Mouse (Mus musculus) B cell, adult 2 months (primary cell): ENCODE results near the gene Hspa12b.

Experiments
- DNase-seq, 2 experiments: peaks; one replicate each; pipeline ENCODE4 v3.0.0; 2022

The Hspa12b gene

GRCm38 (mm10) chr2:131152166-131152730 is 25.2 kb downstream of the Hspa12b start:
- no peak for DNase-seq

DNA sequence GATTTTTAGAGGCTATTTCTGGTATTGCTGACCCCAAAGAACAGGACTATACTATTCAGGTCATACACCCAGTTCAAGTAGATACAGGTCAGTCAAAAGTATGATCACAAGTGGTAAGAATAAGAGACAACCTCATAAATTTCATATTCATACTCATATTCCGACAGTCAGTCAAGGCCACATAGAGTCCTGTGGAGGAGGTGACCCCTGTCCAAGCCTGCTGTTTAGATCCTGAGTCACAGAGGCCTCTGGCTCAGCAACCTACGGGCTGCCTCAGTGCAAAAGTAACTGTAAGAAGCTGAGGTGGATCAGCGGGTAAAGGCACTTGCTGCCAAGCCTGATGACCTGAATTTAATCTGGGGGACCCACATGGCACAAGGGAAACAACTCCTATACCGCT is 27.0 kb downstream of the Hspa12b start:
- DNase-seq: no peak

DNA sequence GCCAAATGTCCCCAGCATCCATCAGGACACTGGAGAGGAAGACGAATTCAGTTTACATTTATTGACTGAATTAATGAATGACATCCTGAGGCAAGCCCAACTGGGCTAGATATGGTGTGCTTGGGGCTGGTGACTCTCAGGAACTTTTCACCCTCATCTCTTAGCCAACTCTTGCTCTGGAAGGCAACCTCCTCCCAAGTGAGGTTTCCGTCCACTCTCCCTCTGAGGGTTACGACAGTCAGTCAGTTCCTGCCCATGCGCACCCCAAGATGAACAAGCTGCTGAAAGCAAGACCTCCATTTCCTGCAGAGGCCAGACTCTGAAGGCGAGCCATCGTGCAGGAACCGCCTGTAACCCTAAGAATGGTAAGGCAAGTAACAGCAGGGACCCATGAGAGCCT is 29.9 kb downstream of the Hspa12b start:
- no peak for DNase-seq

DNA sequence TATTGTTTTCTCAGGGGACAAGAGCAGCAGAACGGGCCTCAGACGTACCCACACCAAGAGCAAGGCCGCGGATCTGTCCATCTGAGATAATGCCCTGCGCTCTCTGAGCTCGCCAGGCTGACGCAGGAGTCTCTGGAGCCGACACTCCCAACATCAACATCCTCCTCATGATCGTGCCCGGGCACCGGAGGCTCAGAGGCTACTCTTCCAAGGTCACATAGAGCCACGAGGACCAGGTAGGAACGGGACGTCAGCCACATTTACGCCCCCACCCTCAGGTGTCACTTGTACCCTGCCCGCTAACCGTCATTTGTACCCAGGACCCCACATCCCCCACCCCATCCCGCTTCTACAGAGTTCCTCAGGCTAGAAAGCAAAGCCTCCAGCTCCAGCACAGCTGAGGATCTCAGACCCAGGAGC is 32.4 kb downstream of the Hspa12b start:
- no peak for DNase-seq

- DNase-seq: peak; percentile 94 to 96
Observed at GRCm38 (mm10) chr2:131159938-131160581, 33.0 kb downstream of the Hspa12b start, which contains the start of gene 1700037H04Rik. 1700037H04Rik (minus strand) TSS chr2:131160081.

DNA sequence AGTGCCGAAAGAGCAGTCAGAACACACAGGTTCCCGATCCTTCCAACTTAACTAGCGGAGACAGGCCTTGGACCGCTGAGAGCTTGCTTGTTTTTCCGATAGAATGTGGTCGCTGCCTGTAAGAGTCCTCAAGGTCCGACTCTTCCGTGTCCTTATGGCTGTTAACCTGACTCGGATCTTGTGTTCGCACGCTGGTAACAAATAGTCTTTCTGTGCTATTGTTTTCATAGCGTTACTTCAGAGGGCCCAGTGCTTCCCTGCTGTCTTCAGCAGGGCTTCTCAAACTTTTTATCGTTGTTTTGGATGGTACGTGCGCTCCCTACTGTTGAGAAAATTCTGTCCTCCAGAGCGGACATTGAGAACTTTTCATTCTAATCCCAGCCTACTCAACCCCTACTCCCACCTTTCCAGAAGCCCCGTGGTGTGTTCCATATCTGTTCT is 33.6 kb downstream of the Hspa12b start:
- DNase-seq: no peak

GRCm38 (mm10) chr2:131163924-131164323 is 36.8 kb downstream of the Hspa12b start:
- no peak for DNase-seq

DNA sequence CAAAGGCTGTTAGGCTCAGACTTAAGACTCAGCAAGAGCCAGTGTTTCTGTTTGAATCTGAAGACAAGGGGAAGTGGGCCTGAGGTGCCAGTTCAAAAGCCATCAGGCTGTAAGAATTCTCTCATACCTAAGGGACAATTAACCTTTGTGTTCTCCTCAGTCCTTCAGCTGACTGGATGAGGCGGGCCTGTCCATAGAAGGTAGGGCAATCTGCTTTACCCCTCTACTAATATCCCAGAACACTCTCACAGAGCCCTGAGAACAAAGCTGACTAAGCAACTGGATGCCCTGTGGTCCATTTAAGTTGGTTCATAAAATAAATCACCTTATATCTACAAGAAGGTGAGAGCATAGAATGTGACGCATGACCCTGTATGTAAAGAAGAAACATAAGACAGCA is 39.1 kb downstream of the Hspa12b start:
- DNase-seq: no peak

DNA sequence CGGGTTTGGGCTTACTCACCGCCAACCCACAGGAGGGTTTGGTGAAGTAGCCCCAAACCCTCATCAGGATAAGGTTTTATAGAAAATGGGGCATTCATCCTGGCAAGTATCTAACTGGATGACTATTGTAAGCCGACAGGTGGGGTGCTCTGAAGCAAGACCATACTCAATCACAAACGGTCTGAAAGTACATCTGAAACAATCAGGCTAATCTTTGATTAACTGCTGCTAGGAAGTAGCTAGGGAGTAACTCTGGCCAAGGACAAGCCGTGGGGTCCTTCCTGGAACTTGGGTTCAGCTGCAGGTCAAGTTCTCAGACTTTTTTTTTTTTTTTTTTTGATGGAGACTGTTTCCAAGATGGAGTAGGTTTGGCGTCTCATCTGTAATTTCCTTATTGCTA is 40.9 kb downstream of the Hspa12b start:
- no peak for DNase-seq

- DNase-seq: no peak
Observed at GRCm38 (mm10) chr2:131168914-131169313, 41.8 kb downstream of the Hspa12b start.

GRCm38 (mm10) chr2:131170936-131171335 is 43.9 kb downstream of the Hspa12b start:
- DNase-seq: no peak

DNA sequence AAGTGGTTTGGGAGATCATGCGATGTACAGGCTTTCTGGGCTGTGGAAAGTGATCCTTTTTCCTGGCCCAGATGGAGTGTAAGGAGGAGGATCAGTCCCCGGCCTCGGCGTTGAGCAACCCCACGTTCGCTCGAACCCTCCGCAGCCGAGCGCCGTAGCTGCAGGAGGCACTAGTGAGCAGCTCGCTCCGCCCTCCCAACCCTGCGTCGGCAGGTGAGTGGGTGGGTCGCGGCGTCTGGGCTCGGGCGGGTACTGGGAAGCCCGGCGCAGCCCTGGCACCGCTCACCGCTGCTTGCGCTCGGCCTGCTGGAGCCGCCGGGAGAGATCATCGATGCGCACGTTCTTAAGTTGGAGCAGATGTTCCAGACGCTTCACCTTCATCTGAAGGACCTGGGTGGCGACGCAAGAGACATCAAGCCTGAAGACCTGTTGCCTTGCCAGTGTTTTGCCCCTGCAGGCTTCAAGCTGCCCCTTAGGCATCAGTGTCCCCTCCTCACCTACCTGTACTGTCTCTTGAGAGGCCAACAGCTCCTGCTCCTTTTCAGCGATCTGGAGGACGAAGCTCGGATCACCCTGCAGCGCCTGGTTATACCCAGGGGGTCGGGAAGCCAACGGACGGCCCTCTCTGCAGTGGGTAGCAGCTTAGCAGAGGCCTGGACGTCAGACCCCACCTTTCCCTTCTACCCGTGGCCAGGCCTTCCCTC is 44.5 kb downstream of the Hspa12b start:
- peak; percentile 62 to 63 for DNase-seq

GRCm38 (mm10) chr2:131172322-131172721 is 45.2 kb downstream of the Hspa12b start:
- DNase-seq: no peak

GRCm38 (mm10) chr2:131174700-131175099 is 47.6 kb downstream of the Hspa12b start:
- DNase-seq: peak; percentile 66 to 72

GRCm38 (mm10) chr2:131175286-131175944 is 48.3 kb downstream of the Hspa12b start:
- DNase-seq: no peak

DNA sequence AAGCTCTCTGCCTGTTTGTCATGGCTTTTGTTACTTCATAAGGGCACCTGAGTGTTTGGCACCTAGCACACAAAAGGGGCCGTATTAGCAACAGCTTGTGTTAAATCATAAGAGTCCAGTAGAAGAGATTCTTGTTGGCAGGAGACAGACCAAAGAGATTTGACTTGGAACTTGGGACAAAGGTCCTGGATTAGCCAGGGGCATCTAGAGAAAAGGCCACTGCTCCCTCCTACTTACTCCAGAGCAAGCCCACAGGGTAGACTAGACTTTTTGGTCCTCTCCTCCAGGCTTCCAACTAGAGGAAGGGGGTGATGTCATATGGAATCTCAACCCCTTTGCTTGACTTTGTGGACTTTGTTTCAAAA is 48.8 kb downstream of the Hspa12b start:
- DNase-seq: no peak

DNA sequence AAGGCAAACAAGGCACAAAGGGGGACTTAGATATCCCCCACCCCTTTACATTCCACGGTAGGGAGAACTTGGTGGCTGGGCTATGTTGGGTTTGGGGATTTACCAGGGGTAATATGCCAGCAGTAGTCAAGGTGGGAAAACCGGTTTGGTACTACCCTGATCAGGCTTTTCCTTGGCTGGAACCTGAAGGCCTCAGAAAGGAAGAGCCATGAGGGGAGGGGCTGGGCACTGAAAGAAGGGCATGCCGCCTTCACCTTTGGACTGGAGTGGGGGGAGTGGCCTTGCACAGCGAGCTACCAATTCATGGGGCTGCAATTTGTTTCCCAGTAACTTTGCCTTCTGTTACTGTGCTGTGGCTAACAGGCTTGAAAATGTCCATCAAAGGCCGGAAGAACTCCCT is 49.4 kb downstream of the Hspa12b start:
- no peak for DNase-seq

DNA sequence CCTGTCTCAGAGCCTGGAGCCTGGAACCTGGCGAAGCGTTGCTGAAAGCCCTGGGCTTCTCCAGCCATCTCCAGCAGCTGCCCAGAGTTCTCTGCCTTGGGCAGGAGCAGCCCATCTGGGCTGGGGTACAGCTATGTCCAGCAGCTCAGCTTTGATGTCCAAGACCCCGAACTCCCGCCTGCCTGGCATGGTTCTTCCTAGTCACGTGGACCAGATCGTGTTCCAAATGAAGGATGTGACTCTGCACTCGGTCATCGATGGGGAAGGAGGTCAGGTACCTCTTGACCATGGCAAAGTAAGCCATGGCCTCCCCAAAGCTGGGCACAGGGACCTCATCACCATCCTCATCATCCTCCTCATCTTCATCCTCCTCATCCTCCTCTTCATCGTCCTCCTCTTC is 50.9 kb downstream of the Hspa12b start:
- DNase-seq: no peak

GRCm38 (mm10) chr2:131178828-131179245 is 51.8 kb downstream of the Hspa12b start:
- DNase-seq: no peak

DNA sequence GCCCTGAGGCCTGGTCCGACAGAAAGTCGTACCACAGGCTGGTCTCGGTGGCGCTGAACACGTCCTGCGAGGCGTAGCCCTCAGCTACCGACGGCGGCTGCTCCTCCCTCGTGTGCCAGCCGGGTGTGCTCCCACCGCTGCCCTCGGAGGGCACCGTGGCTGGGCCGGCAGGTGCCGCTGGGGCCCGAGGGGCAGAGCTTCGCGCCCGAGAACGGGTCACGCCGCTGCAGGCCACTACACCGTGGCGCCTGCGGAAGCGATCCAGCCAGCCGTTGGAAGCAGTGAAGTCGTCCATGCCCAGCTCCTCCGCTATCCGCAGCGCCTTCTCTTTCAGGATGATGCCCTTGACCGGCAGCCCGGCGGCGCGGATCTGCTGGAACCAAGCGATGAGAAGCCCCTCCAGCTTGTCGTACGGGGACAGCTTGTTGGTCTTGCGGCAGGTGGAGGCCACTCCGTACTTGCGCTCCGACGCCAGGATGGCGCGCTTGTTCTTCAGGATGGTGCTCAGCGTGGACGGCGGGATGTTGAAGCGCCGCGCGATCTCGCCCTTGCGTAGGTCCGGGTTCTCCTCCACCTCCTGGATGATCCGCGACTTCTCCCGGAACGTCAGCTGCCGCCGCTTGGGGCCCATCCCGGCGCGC is 52.3 kb downstream of the Hspa12b start:
- DNase-seq: peak; percentile 39 to 60

- peak; percentile 81 to 84 for DNase-seq
Observed at GRCm38 (mm10) chr2:131179990-131180587, 53.0 kb downstream of the Hspa12b start, which contains the start of gene Cenpb. Cenpb (minus strand) TSS chr2:131180067.

GRCm38 (mm10) chr2:131186343-131186742 is 59.3 kb downstream of the Hspa12b start:
- no peak for DNase-seq
